Mouse (Mus musculus) CD4-positive helper T cell, adult 2 months (primary cell): ENCODE data around the gene Gm11060.

ENCODE experiments used
- DNase-seq: peaks from one replicate; pipeline ENCODE4 v3.0.0-alpha.2; 2012; ENCODE audit warnings: low read depth, missing footprints, low spot score

Gene Gm11060

GRCm38 (mm10) chr2:105091718-105092117 is at the start of gene Gm11060:
Gene Gm11060, plus strand, starts transcription at chr2:105092018.
- no peak for DNase-seq

- no peak for DNase-seq
Measured at GRCm38 (mm10) chr2:105043152-105043551, 48.7 kb upstream of the Gm11060 start.

GRCm38 (mm10) chr2:105048301-105048700 is 43.5 kb upstream of the Gm11060 start:
- DNase-seq = no peak

GRCm38 (mm10) chr2:105055529-105055928 is 36.3 kb upstream of the Gm11060 start:
- no peak for DNase-seq

GRCm38 (mm10) chr2:105058577-105059116 is 33.2 kb upstream of the Gm11060 start:
- DNase-seq = no peak

GRCm38 (mm10) chr2:105062741-105063372 is 29.0 kb upstream of the Gm11060 start:
- DNase-seq = no peak

- DNase-seq = no peak
Measured at GRCm38 (mm10) chr2:105072496-105072895, 19.3 kb upstream of the Gm11060 start.

- DNase-seq = no peak
Measured at GRCm38 (mm10) chr2:105074196-105074595, 17.6 kb upstream of the Gm11060 start.

- DNase-seq = no peak
Measured at GRCm38 (mm10) chr2:105075809-105076208, 16.0 kb upstream of the Gm11060 start.

GRCm38 (mm10) chr2:105077151-105077550 is 14.7 kb upstream of the Gm11060 start:
- no peak for DNase-seq

GRCm38 (mm10) chr2:105082256-105082790 is 9.5 kb upstream of the Gm11060 start:
- no peak for DNase-seq

- DNase-seq = no peak
Measured at GRCm38 (mm10) chr2:105084035-105084434, 7.8 kb upstream of the Gm11060 start.

- no peak for DNase-seq
Measured at GRCm38 (mm10) chr2:105086081-105086480, 5.7 kb upstream of the Gm11060 start.

GRCm38 (mm10) chr2:105088005-105088404 is 3.8 kb upstream of the Gm11060 start:
- DNase-seq = no peak

- DNase-seq = no peak
Measured at GRCm38 (mm10) chr2:105089083-105089482, 2.7 kb upstream of the Gm11060 start.

GRCm38 (mm10) chr2:105089581-105090508 is 2.0 kb upstream of the Gm11060 start:
- DNase-seq = no peak

- no peak for DNase-seq
Measured at GRCm38 (mm10) chr2:105090991-105091390, 827 bp upstream of the Gm11060 start.

- no peak for DNase-seq
Measured at GRCm38 (mm10) chr2:105097294-105097953, 5.6 kb downstream of the Gm11060 start.

- no peak for DNase-seq
Measured at GRCm38 (mm10) chr2:105099410-105099809, 7.6 kb downstream of the Gm11060 start.

- no peak for DNase-seq
Measured at GRCm38 (mm10) chr2:105100541-105100940, 8.7 kb downstream of the Gm11060 start.

GRCm38 (mm10) chr2:105108703-105109158 is 16.9 kb downstream of the Gm11060 start:
- DNase-seq = no peak

- DNase-seq = no peak
Measured at GRCm38 (mm10) chr2:105114074-105114473, 22.3 kb downstream of the Gm11060 start.
